Mouse (Mus musculus) midbrain, embryonic 15.5 days (tissue): Measurements from ENCODE around the gene Reg4. TPM values are rescaled to one million over a fixed set of nuclear protein-coding genes. Genes with fewer than 3 reads are reported as not detected.
A peak's percentile ranks its signal among the peaks of the same experiment; 100 is the strongest.

Experiments used
- ATAC-seq: fragments of 200-750 bp; cut with Nextera tagmentation; replicated peaks from 2 replicates; pipeline ENCODE4 v1.8.0; 2017; ENCODE audit warnings: moderate TSS enrichment
- H3K27ac ChIP-seq: fragments of 300-500 bp; sonication (generic); 2 replicates; pipeline ENCODE4 v1.5.1; 2015; ENCODE audit warnings: mild to moderate bottlenecking, inconsistent platforms
- H3K27me3 ChIP-seq: fragments of 300-500 bp; sonication (generic); replicated peaks from 2 replicates; pipeline ENCODE4 v1.6.1; 2015; ENCODE audit warnings: inconsistent platforms
- H3K36me3 ChIP-seq: fragments of 300-500 bp; sonication (generic); replicated peaks from 2 replicates; pipeline ENCODE4 v1.6.1; 2015; ENCODE audit warnings: inconsistent platforms
- H3K4me1 ChIP-seq: fragments of 300-500 bp; sonication (generic); 2 replicates; pipeline ENCODE4 v1.6.1; 2015; ENCODE audit warnings: inconsistent platforms
- H3K4me2 ChIP-seq: fragments of 300-500 bp; sonication (generic); 2 replicates; pipeline ENCODE4 v1.6.1; 2015; ENCODE audit warnings: inconsistent platforms, mild to moderate bottlenecking, moderate library complexity
- H3K4me3 ChIP-seq: fragments of 300-500 bp; sonication (generic); 2 replicates; pipeline ENCODE4 v1.5.1; 2015; ENCODE audit warnings: mild to moderate bottlenecking, inconsistent platforms
- H3K9ac ChIP-seq: fragments of 300-500 bp; sonication (generic); 2 replicates; pipeline ENCODE4 v1.6.1; 2015; ENCODE audit warnings: mild to moderate bottlenecking, inconsistent platforms
- H3K9me3 ChIP-seq: fragments of 300-500 bp; sonication (generic); 2 replicates; pipeline ENCODE4 v1.6.1; 2016; ENCODE audit warnings: inconsistent platforms
- WGBS: fragments of 180-500 bp; shearing (Covaris S2); methylation state at CpG from one replicate; pipeline ENCODE4 v1.1.7; 2015; ENCODE audit warnings: mixed read lengths; 5-methylcytosine and 5-hydroxymethylcytosine counted together
- polyA plus RNA-seq: library from polyadenylated mRNA; unstranded; fragments of >200 nt; fragmentation: Nextera tagmentation; extraction: Ambion mirVana; gene quantifications from 2 replicates; pipeline ENCODE4 v1.2.1, GENCODE M21; 2015

Reg4 gene
- not detected in 2 replicates for polyA plus RNA-seq

DNA sequence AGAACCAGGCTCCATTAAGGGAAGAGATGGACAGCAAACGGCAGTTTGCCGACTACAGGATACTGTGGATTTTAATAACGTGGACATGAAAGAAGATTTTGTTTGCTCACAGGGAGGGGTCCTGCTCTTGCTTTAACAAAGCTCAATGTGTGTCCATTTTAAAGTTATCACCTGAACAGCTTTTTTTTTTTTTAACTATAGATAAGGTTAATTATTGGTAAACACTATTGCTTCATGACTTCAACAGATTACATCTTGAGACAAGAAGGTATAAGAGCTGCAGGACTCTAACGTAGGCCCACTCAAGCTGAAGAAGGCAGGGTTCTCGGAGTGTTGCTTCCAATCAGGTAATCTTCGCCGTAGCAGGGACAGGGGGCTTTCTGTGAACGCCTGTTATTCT is at the start of gene Reg4:
Reg4 (plus strand) TSS at position 301 of the 400 bp plus-strand sequence.
- no peak within 1 kb of the TSS for H3K27ac ChIP-seq
- H3K4me3 ChIP-seq, result no peak within 1 kb of the TSS
- no peaks in the 10 kb centered on the region for H3K27me3 ChIP-seq
- 81% methylated on average over 8 of the region's 8 CpGs for whole genome bisulfite sequencing
- no peak within 1 kb of the TSS for H3K9ac ChIP-seq
- no peak for ATAC-seq
- H3K36me3 ChIP-seq, result no peaks in the 10 kb centered on the region
- H3K9me3 ChIP-seq, result no peaks in the 10 kb centered on the region
- H3K4me1 ChIP-seq, result peaks cover 3% of the 10 kb centered on the region; the same call in 1 of the 2 replicates
- no peak within 1 kb of the TSS for H3K4me2 ChIP-seq

- H3K9ac ChIP-seq, result no peak overlapping the region
- no peak overlapping the region for H3K4me3 ChIP-seq
- no peaks in the 10 kb centered on the region for H3K27me3 ChIP-seq
- WGBS, result 70% methylated on average over 4 of the region's 4 CpGs
- H3K4me2 ChIP-seq, result no peak overlapping the region
- H3K36me3 ChIP-seq, result no peaks in the 10 kb centered on the region
- no peak overlapping the region for H3K27ac ChIP-seq
- ATAC-seq, result no peak
- peaks cover 5% of the 10 kb centered on the region; the same call in 1 of the 2 replicates for H3K9me3 ChIP-seq
- H3K4me1 ChIP-seq, result no peaks in the 10 kb centered on the region
These were observed 43.6 kb upstream of the Reg4 start for GRCm38 (mm10) chr3:98178340-98178739.

DNA sequence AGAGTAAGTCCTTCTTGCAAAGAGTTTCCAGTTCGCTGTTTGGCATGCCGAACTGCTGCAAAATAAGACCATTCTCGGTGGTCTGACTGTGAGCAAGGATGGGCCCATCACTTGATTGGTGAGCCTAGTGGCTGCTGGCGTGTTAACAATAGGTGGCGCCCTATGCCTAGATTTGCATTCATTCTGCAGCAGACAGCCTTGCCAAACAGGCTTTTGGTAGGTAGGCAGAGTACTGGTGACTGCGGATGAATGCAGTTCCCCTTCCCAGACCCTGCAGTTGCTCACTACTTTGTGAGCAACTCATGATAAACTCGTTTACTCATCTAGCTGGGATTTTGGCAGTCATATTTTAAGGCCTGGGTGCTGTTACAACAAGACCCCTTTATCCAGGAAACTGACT is 41.2 kb upstream of the Reg4 start:
- no peaks in the 10 kb centered on the region for H3K27me3 ChIP-seq
- H3K4me3 ChIP-seq, result no peak overlapping the region
- H3K9ac ChIP-seq, result no peak overlapping the region
- no peak for ATAC-seq
- no peaks in the 10 kb centered on the region for H3K9me3 ChIP-seq
- WGBS, result 23% methylated on average over 7 of the region's 7 CpGs
- H3K4me1 ChIP-seq, result peaks cover 3% of the 10 kb centered on the region; the same call in 1 of the 2 replicates
- H3K27ac ChIP-seq, result no peak overlapping the region
- no peak overlapping the region for H3K4me2 ChIP-seq
- H3K36me3 ChIP-seq, result no peaks in the 10 kb centered on the region

- Histone ChIP-seq H3K4me2 (no peak overlapping the region), H3K27me3 (no peaks in the 10 kb centered on the region), H3K27ac (no peak overlapping the region), H3K4me3 (no peak overlapping the region), H3K9ac (no peak overlapping the region), H3K36me3 (no peaks in the 10 kb centered on the region), H3K4me1 (peaks cover 3% of the 10 kb centered on the region; the same call in 1 of the 2 replicates), H3K9me3 (no peaks in the 10 kb centered on the region)
- peak; percentile 52; the same call in 1 of the 2 replicates for ATAC-seq
- WGBS, result 31% methylated on average over 9 of the region's 10 CpGs
These were observed 36.7 kb upstream of the Reg4 start for GRCm38 (mm10) chr3:98185163-98185714.

DNA sequence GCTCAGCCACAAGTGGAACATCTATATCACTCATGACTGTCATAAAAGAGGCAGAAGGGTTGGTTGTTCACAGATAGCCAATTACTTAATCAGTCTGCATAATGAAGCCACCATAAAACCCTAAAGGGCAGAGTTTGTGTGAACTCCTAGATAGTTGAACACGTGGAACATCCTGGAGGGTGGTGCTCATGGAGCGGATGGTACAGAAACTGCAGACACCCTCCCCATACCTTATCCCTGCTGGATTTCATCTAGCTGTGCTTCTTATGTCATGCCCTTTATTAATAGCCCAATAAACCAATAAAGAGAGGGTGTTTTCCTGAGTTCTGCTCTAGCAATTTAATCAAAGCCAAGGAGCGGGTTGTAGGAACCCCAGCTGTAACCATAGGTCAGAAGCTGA is 34.2 kb upstream of the Reg4 start:
- ATAC-seq, result no peak
- no peak overlapping the region for H3K9ac ChIP-seq
- 89% methylated on average over 3 of the region's 3 CpGs for WGBS

GRCm38 (mm10) chr3:98197711-98198532 is 24.0 kb upstream of the Reg4 start:
- H3K4me1 ChIP-seq, result 0 out of 2 replicates have a peak, but pooled peaks cover 11% of the 10 kb centered on the region
- H3K9ac ChIP-seq, result no peak overlapping the region
- H3K4me3 ChIP-seq, result no peak overlapping the region
- H3K36me3 ChIP-seq, result no peaks in the 10 kb centered on the region
- H3K4me2 ChIP-seq, result no peak overlapping the region
- H3K27ac ChIP-seq, result no peak overlapping the region
- ATAC-seq, result peak; percentile 56; the same call in 1 of the 2 replicates
- H3K9me3 ChIP-seq, result no peaks in the 10 kb centered on the region
- 4% methylated on average over 9 of the region's 9 CpGs for WGBS
- no peaks in the 10 kb centered on the region for H3K27me3 ChIP-seq

More for the DNA sequence above, 34.2 kb upstream of the Reg4 start:
- Histone ChIP-seq H3K27ac (no peak overlapping the region), H3K4me3 (no peak overlapping the region), H3K4me1 (peaks cover 3% of the 10 kb centered on the region; the same call in 1 of the 2 replicates), H3K9me3 (no peaks in the 10 kb centered on the region), H3K36me3 (no peaks in the 10 kb centered on the region), H3K4me2 (no peak overlapping the region), H3K27me3 (no peaks in the 10 kb centered on the region)

- 59% methylated on average over 5 of the region's 5 CpGs for WGBS
- no peak for ATAC-seq
- Histone ChIP-seq H3K36me3 (no peaks in the 10 kb centered on the region), H3K9ac (no peak overlapping the region), H3K9me3 (no peaks in the 10 kb centered on the region), H3K4me2 (no peak overlapping the region), H3K27ac (no peak overlapping the region), H3K4me1 (0 out of 2 replicates have a peak, but pooled peaks cover 11% of the 10 kb centered on the region), H3K4me3 (no peak overlapping the region), H3K27me3 (no peaks in the 10 kb centered on the region)
These were observed 22.2 kb upstream of the Reg4 start for GRCm38 (mm10) chr3:98199747-98200146.

DNA sequence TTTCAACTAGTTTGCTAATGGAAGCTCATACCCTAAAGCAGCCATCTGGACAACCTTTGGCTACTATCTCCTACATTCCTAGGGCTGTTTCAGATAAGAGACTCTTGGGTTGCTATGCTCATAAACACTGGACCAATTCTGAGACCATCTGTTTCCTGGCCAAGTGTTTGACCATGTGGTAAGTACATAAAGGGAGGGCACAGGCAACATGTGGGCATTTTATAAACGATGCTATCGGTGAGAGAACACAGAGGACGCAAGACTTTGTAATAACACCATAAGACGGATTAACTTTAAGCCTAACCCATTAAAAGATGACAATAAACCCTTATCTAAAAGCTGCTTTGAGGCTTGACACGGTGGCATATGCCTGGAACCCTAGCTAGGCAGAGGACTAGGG is 18.7 kb upstream of the Reg4 start:
- no peak overlapping the region for H3K4me2 ChIP-seq
- H3K27me3 ChIP-seq, result no peaks in the 10 kb centered on the region
- H3K4me3 ChIP-seq, result no peak overlapping the region
- no peak overlapping the region for H3K9ac ChIP-seq
- H3K9me3 ChIP-seq, result no peaks in the 10 kb centered on the region
- no peaks in the 10 kb centered on the region for H3K36me3 ChIP-seq
- 71% methylated on average over 5 of the region's 5 CpGs for WGBS
- no peak for ATAC-seq
- 0 out of 2 replicates have a peak, but pooled peaks cover 3% of the 10 kb centered on the region for H3K4me1 ChIP-seq
- no peak overlapping the region for H3K27ac ChIP-seq

GRCm38 (mm10) chr3:98206977-98207376 is 15.0 kb upstream of the Reg4 start:
- no peak overlapping the region for H3K4me2 ChIP-seq
- no peaks in the 10 kb centered on the region for H3K4me1 ChIP-seq
- H3K27me3 ChIP-seq, result no peaks in the 10 kb centered on the region
- no peak for ATAC-seq
- H3K9me3 ChIP-seq, result no peaks in the 10 kb centered on the region
- no peaks in the 10 kb centered on the region for H3K36me3 ChIP-seq
- H3K27ac ChIP-seq, result no peak overlapping the region
- 77% methylated on average over 3 of the region's 3 CpGs for WGBS
- H3K4me3 ChIP-seq, result no peak overlapping the region
- H3K9ac ChIP-seq, result no peak overlapping the region

DNA sequence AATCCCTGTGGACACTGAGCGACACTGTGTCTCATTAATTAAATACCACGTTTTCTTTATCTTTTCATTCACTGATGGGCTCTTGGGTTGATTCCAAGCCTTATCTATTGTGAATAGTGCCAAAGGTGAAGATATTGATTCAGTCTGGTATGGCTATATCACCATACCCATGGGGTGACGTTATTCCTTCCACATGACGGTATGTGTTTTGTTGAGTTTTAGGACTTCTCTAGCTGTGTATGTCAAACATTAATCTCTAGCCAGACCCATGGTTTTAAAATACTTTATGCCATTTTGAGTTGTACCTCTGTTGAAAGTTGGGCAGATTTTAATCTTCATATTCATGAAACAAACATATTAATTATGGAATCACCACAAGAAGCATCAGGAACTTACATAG is 12.8 kb upstream of the Reg4 start:
- no peaks in the 10 kb centered on the region for H3K4me1 ChIP-seq
- H3K9ac ChIP-seq, result no peak overlapping the region
- H3K36me3 ChIP-seq, result no peaks in the 10 kb centered on the region
- H3K27ac ChIP-seq, result no peak overlapping the region
- no peak for ATAC-seq
- no peak overlapping the region for H3K4me3 ChIP-seq
- no peak overlapping the region for H3K4me2 ChIP-seq
- no peaks in the 10 kb centered on the region for H3K27me3 ChIP-seq
- WGBS, result 82% methylated on average over 4 of the region's 4 CpGs
- H3K9me3 ChIP-seq, result no peaks in the 10 kb centered on the region

DNA sequence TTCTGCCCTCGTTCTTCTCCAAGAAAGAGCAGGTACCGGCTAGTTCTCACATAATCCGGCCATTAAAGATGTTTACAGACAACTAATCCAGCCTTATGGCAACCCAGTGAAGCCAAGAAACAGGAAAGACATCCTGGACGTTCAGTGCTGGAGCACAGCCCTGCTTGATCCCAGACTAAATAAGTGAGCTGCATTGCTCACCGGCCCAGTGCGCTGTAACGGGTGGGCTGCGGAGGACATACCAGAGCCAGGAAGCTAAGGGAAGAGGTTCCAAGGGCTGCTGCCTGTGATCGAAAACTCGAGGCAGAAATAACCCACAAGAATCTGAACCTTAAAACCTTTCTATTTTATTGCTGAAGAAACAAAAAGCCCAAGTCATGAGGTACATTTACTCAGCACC is 11.1 kb upstream of the Reg4 start:
- Histone ChIP-seq H3K9me3 (no peaks in the 10 kb centered on the region), H3K27me3 (no peaks in the 10 kb centered on the region), H3K27ac (0 out of 2 replicates have a peak overlapping the region, but pooled peaks have one; percentile 6), H3K9ac (no peak overlapping the region), H3K4me2 (no peak overlapping the region), H3K36me3 (no peaks in the 10 kb centered on the region), H3K4me3 (no peak overlapping the region), H3K4me1 (no peaks in the 10 kb centered on the region)
- 70% methylated on average over 10 of the region's 10 CpGs for WGBS
- 0 out of 2 replicates have a peak, but pooled peaks have one; percentile 27 for ATAC-seq

- Histone ChIP-seq H3K4me3 (no peak overlapping the region), H3K27me3 (no peaks in the 10 kb centered on the region), H3K9ac (no peak overlapping the region), H3K9me3 (no peaks in the 10 kb centered on the region), H3K4me1 (no peaks in the 10 kb centered on the region), H3K36me3 (no peaks in the 10 kb centered on the region), H3K27ac (0 out of 2 replicates have a peak overlapping the region, but pooled peaks have one; percentile 6), H3K4me2 (no peak overlapping the region)
- peak; percentile 79 for ATAC-seq
- WGBS, result 57% methylated on average over 7 of the region's 7 CpGs
These were observed 10.5 kb upstream of the Reg4 start for GRCm38 (mm10) chr3:98211301-98212081.
